Mouse (Mus musculus) testis, adult 2 months (tissue): ENCODE results near the gene Ocln. TPM values are rescaled to one million over a fixed set of nuclear protein-coding genes. Genes with fewer than 3 reads are reported as not detected.
"Not testable (repeated sequence)": the region's sequence is repeated elsewhere in the genome, so short reads cannot be mapped to it uniquely, and the experiment has no call there.

ENCODE experiments used
- H3K27ac ChIP-seq: fragments of 200-500 bp; 2 replicates; pipeline ENCODE4 v1.5.1; 2012; ENCODE audit warnings: low read depth, low read length; ENCODE audit not compliant: control insufficient read depth, insufficient read depth
- H3K27me3 ChIP-seq: fragments of 200-500 bp; 2 replicates; pipeline ENCODE4 v1.6.1; 2012; ENCODE audit warnings: mild to moderate bottlenecking, low read length, moderate library complexity; ENCODE audit not compliant: control insufficient read depth, insufficient read depth
- H3K36me3 ChIP-seq: fragments of 200-500 bp; 2 replicates; pipeline ENCODE4 v1.6.1; 2012; ENCODE audit warnings: mild to moderate bottlenecking, low read length; ENCODE audit not compliant: control insufficient read depth, insufficient read depth
- H3K4me1 ChIP-seq: fragments of 200-500 bp; 2 replicates; pipeline ENCODE4 v1.6.1; 2012; ENCODE audit warnings: low read length; ENCODE audit not compliant: control insufficient read depth, insufficient read depth
- H3K4me3 ChIP-seq: fragments of 200-500 bp; 2 replicates; pipeline ENCODE4 v1.5.1; 2012; ENCODE audit warnings: low read depth, mild to moderate bottlenecking, low read length, moderate library complexity, mixed read lengths; ENCODE audit not compliant: control insufficient read depth
- CTCF ChIP-seq: fragments of 200-500 bp; IDR thresholded peaks from 2 replicates; pipeline ENCODE4 v1.5.1; 2012; ENCODE audit warnings: low read depth, mild to moderate bottlenecking, inconsistent platforms, low read length, moderate library complexity; ENCODE audit not compliant: control insufficient read depth, insufficient read depth, insufficient replicate concordance
- POLR2A ChIP-seq: fragments of 200-500 bp; IDR thresholded peaks from 2 replicates; pipeline ENCODE4 v1.6.1; 2012; ENCODE audit warnings: low read depth, mild to moderate bottlenecking, inconsistent platforms, low read length, moderate library complexity; ENCODE audit not compliant: control insufficient read depth
- polyA plus RNA-seq: library from polyadenylated mRNA; depleted of rRNA; stranded (reverse); fragments of >200 nt; gene quantifications from 2 replicates; pipeline ENCODE4 v1.2.3, GENCODE M21; 2012; rRNA removed

Gene Ocln
- polyA plus RNA-seq, 1 experiment = 3.0 TPM

DNA sequence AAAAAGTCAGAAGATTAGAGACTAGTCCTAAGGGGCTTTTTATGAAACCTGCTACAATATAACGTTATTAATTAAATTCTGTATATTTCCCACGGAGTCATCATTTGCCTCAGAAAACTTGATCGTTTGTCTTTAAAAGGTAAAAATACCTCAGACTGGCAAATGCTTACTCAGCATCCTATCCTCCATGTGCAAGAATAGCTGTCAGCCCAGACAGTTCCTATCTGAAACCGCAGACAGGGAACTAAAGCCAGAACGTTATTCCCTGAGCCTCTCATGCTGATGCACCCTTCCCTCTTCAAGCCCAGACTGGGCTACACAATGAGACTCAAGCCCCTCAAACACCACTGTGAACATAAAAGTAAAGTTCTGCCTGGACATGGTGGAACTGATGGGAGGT is 62.1 kb downstream of the Ocln start:
- H3K27ac ChIP-seq = no peak overlapping the region
- H3K36me3 ChIP-seq = peaks cover 1% of the 10 kb centered on the region; the same call in 1 of the 2 replicates
- no peak overlapping the region for H3K4me3 ChIP-seq
- peaks cover 4% of the 10 kb centered on the region; the same call in 1 of the 2 replicates for H3K4me1 ChIP-seq
- no peak for TF ChIP-seq CTCF
- no peak for TF ChIP-seq POLR2A
- H3K27me3 ChIP-seq = no peaks in the 10 kb centered on the region

DNA sequence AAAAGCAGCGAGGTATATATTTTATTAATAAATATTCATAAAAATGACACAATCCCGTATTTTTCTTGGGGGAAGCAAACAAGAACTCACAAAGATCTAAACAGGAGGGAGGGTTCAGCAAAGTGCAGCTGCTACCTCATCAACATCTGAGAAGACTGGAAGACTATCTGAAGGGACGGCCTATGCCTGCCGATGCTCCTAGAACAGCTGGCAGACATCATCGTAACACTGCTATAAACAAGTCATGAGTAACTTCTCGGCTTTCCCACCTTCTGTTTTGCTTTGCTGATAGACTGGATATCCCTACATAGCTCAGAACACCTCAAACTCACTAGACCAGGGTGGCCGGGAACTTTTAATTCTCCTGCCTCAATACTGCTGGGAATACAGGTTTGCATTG is 68.9 kb downstream of the Ocln start:
- peaks cover 4% of the 10 kb centered on the region for H3K36me3 ChIP-seq

DNA sequence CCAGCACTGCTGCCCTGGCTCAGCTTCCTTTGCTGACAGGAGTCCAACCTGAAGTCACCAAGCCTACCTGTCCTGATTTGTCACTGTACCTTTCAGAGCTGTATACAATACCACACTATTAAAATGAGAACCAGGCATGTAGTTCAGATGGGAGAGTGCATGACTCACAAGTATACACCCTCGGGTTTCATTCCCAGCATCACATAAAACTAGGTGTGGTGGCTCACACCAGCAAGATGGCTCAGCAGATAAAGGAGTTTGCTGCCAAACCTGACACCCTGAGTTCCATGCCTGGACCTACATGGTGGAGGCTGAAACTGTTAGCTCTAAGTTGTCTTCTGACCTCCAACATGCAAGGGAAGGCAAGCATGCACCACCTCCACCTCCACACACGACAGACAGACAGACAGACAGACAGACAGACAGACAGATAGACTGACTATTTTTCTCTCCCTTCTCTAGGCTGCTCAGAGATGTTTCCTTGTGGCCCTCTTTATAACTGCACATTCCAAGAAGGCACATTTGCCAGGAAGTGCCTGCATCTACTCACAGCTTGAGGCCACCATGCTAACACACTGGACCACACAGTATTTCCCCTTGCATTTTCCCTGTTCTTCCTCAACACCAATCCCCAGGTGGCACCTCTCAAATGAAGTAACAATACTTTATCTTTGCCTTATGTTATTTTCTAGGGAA is 88.8 kb downstream of the Ocln start:
- Histone ChIP-seq H3K36me3 (peaks cover 1% of the 10 kb centered on the region), H3K27me3 (no peaks in the 10 kb centered on the region), H3K4me3 (no peak overlapping the region), H3K4me1 (no peaks in the 10 kb centered on the region), H3K27ac (no peak overlapping the region)
- no peak for TF ChIP-seq CTCF
- no peak for TF ChIP-seq POLR2A

More for the DNA sequence above, 68.9 kb downstream of the Ocln start:
- TF ChIP-seq POLR2A (no peak), CTCF (no peak)
- H3K27me3 ChIP-seq = no peaks in the 10 kb centered on the region
- no peak overlapping the region for H3K27ac ChIP-seq
- no peaks in the 10 kb centered on the region for H3K4me1 ChIP-seq
- H3K4me3 ChIP-seq = no peak overlapping the region

DNA sequence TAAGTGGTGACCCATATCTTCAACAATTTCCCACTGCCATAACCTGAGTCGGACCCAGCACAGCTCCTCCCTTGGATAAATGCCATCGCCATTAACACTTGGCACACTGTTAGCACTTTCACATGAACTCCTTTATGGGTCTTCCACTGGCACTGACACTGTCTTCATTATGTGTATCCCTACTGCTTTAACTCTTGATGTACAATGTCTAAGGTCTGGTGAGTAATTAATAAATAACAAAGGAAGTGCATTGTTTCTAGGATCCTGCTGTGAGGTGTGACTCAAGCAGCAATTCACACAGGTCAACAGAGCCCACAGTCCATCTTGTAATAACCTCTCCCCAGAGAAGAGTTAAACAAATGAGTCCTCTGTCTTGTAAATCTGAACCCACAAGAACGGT is 91.2 kb downstream of the Ocln start:
- no peak overlapping the region for H3K4me3 ChIP-seq
- no peaks in the 10 kb centered on the region for H3K4me1 ChIP-seq
- no peak for TF ChIP-seq POLR2A
- TF ChIP-seq CTCF = no peak
- H3K27me3 ChIP-seq = no peaks in the 10 kb centered on the region
- H3K27ac ChIP-seq = no peak overlapping the region
- no peaks in the 10 kb centered on the region; the same call in 1 of the 2 replicates for H3K36me3 ChIP-seq

DNA sequence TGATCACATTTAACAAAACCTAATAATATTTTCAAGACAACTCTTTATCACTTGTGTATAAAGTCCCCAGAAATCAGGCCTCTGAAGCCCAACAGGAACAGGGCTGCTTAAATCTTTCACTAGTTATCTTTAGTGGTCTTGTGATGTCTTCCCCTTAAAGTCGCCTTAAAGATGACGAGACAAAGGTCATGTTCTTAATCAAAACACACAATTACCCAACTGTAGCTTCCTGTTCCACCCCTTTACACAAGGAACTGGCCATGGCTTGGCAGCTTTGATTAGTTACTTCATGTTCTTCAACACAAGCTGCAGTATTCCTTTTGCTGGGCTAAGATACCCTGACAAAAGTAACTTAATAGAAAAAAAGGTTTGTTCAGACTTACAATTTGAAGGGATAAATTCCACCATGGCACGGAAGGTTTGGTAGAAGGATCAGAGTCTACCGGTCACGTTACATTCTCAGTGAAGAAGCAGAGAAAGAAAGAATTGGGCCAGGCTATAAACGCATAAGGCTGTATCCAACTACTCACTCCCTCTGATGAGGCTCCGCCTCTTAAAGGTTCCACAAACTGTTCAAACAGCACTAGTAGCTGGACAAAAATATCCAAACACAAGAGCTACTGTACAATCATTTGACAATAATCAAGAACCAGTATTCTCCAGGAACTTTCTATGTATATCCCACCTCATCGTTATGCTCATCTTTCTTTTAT is 99.9 kb downstream of the Ocln start, which contains the start of gene Naip1:
Gene Naip1 (minus strand): TSS at position 455 of the 713 bp plus-strand sequence.
- not testable (repeated sequence) for H3K4me3 ChIP-seq, H3K27me3 ChIP-seq, H3K27ac ChIP-seq, H3K4me1 ChIP-seq, H3K36me3 ChIP-seq

DNA sequence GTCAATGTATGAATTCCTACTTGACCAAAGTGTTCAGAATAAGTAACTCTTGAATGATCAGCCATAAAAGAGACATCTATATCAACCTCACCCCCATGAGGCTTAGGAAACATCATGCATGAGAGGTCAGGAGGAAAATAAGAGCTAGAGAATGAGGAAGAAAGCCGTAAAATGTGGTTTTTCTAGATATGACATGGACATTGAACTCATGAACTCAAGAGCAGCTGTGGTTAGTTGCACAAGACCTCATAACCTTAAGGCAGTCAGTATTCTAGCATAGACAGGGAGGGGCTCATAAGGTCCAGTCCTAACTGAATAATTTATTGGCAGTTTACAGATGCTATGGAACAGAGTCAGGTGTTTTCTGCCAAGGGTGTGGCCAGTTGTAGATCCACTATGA is 103.0 kb downstream of the Ocln start:
- H3K4me1 ChIP-seq = no peaks in the 10 kb centered on the region
- H3K36me3 ChIP-seq = no peaks in the 10 kb centered on the region
- TF ChIP-seq POLR2A = no peak
- no peak for TF ChIP-seq CTCF
- no peak overlapping the region for H3K4me3 ChIP-seq
- H3K27ac ChIP-seq = no peak overlapping the region
- no peaks in the 10 kb centered on the region for H3K27me3 ChIP-seq

Other genes with a start within 250 kb of the Ocln start
- 0.30 and 0.32 TPM in 2 replicates for gene Naip6, start 235.0 kb downstream of the Ocln start, polyA plus RNA-seq
- gene Naip1, start 99.8 kb downstream of the Ocln start, polyA plus RNA-seq = 0.09 and 0.13 TPM in 2 replicates
- gene Gtf2h2, start 60.1 kb downstream of the Ocln start, polyA plus RNA-seq = 17.9 and 21.6 TPM in 2 replicates
- gene Marveld2, start 64.3 kb upstream of the Ocln start, polyA plus RNA-seq = 0.85 and 1.1 TPM in 2 replicates
- gene Ak6, start 98.3 kb upstream of the Ocln start, polyA plus RNA-seq = 203 and 359 TPM in 2 replicates
- gene Rad17, start 98.3 kb upstream of the Ocln start, polyA plus RNA-seq = 12.3 and 12.7 TPM in 2 replicates
- gene Taf9, start 98.9 kb upstream of the Ocln start, polyA plus RNA-seq = 649 and 666 TPM in 2 replicates
- 0.12 and 0.20 TPM in 2 replicates for gene Ccdc125, start 117.0 kb upstream of the Ocln start, polyA plus RNA-seq
- 11.8 and 11.9 TPM in 2 replicates for gene Cdk7, start 178.2 kb upstream of the Ocln start, polyA plus RNA-seq
- 143 and 149 TPM in 2 replicates for gene Mrps36, start 191.9 kb upstream of the Ocln start, polyA plus RNA-seq
- gene Cenph, start 223.2 kb upstream of the Ocln start, polyA plus RNA-seq = 3.2 and 3.9 TPM in 2 replicates
- gene Ccnb1, start 233.9 kb upstream of the Ocln start, polyA plus RNA-seq = 39.9 and 41.6 TPM in 2 replicates